Mouse (Mus musculus) gastrocnemius, adult 2 months (tissue): ENCODE data around the gene Lmx1b. TPM values are rescaled to one million over a fixed set of nuclear protein-coding genes. Genes with fewer than 3 reads are reported as not detected.

ENCODE experiments used
- DNase-seq: peaks from one replicate; pipeline ENCODE4 v3.0.0; 2022
- H3K27ac ChIP-seq: fragments of 200-600 bp; 2 replicates; pipeline ENCODE4 v1.8.1; 2022; ENCODE audit warnings: mild to moderate bottlenecking
- H3K4me3 ChIP-seq: fragments of 200-600 bp; 2 replicates; pipeline ENCODE4 v1.8.1; 2022; ENCODE audit warnings: mild to moderate bottlenecking, moderate library complexity
- CTCF ChIP-seq: fragments of 200-600 bp; IDR thresholded peaks from 2 replicates; pipeline ENCODE4 v1.8.1; 2022; ENCODE audit warnings: antibody characterized with exemption, mild to moderate bottlenecking, moderate library complexity
- intact Hi-C: fragments of 180-260 bp; cut with DNase I; formaldehyde crosslinking; loops from one replicate; pipeline ENCODE4 v1.15.1; 2025
- total RNA-seq, 2 experiments: library from RNA; stranded (reverse); gene quantifications; 2 replicates each; pipeline ENCODE4 v1.2.3; 2021

Gene Lmx1b
- total RNA-seq, 2 experiments from 2014 or later, result 0.18 to 0.25 TPM

DNA sequence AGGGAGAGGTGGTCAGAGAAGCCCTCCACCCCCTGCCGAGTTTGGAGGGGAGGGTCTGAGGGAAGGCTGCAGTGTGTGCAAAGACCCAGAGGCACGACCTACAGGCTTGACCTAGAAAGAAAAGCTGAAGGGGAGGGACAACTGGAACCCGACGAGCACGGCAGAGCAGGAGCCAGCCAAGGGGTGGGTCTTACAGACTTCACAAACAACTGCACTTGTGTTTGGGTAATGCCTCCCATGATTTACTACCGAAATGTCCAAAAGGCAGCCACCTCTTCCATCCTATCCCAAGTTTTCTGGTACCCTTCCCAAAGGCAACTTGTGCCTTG is 58.9 kb downstream of the Lmx1b start:
- no peak for TF ChIP-seq CTCF
- intact Hi-C loops, result no loop called here
- DNase-seq, result no peak
- H3K27ac ChIP-seq, result no peak overlapping the region
- H3K4me3 ChIP-seq, result peak overlapping the region; percentile 9; the same call in 1 of the 2 replicates

DNA sequence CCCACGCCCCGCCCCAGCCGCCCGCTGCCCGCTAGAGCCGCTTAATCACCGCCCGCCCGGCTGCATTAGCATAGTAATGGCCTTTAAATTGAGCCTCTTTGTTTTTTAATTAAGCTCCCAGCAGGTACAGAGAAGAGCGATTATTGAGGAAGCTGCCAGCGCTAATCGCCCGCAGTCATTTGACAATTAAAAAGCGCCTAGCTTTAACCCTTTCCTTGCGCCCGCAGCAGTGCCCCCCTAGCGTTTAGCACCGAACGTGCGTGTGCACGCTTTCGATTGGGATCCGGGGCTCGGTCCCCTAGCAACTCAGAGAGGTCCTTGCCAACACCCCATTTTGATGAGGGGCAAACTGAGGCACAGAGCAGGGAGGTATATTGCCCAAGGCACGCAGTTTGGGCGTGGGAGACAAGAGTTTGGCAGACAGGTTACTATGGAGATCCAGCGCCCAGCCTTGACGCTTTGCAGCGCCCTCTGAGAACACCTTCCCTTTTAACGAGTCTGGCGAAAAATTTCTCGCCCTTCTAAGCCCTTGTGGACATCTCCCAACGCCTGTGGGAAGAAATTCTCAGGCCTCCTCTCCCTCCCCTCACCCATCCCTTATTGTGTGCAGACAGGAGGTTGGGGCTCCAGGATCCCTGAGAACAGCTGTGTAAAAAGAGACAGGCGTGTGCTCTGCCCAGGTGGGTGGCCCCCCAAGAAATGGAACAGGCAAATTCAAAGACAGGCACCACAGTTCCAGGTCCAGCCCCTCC is 59.4 kb downstream of the Lmx1b start:
- intact Hi-C loops, result no loop called here
- no peak overlapping the region for H3K27ac ChIP-seq
- TF ChIP-seq CTCF, result no peak
- no peak for DNase-seq
- peak overlapping the region; percentile 57 for H3K4me3 ChIP-seq

DNA sequence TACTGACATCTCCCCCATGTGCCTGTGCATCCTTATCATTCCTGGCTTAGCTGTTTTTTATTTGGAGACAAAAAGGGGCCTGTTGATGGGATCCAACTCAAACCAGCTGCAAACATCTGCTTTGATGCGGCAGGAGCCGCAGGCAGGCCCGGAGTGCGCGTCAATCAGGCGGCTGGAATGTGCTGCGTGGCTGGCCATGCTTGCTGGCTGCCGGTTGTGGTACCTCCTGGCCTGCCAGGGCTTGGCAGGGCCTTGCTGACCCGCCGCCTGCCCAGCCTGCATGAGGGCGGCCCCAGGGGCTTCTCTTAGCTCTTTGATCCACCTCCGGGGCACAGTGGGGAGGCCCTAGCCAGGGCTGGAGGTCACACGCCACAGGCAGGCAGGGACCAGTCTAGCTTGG is 64.9 kb downstream of the Lmx1b start:
- TF ChIP-seq CTCF, result no peak
- intact Hi-C loops, result no loop called here
- H3K27ac ChIP-seq, result no peak overlapping the region
- no peak for DNase-seq
- no peak overlapping the region for H3K4me3 ChIP-seq

GRCm38 (mm10) chr2:33573075-33573474 is 67.2 kb downstream of the Lmx1b start:
- no peak for TF ChIP-seq CTCF
- Histone ChIP-seq H3K27ac (no peak overlapping the region), H3K4me3 (no peak overlapping the region)
- intact Hi-C loops, result no loop called here
- DNase-seq, result no peak

DNA sequence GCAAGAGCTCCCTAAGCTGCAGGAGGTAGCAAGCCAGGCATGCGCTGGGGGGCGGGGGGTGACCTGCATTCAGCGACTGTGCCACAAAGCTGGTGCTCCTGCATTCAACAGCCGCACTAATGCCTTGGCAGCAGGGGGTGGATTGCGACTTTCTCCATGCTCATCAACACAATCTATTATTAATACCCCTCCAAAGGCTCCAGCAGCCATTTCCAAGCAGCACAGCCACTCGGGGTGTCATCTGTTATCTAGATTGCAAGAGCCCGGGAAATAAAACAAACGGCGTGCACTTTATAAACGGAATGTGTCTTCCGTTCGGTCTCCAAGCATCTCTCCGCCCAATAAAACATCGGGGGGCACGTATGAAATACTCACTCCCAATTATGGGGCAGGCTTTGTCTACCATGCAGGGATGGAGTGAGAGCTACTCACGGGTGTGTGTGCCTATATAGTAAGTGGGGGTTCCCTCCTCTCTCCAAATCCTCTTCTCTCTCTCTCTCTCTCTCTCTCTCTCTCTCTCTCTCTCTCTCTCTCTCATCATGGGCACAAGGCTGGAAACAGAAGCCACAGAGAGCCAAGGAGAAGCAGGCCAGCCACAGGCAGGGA is 69.0 kb downstream of the Lmx1b start:
- Histone ChIP-seq H3K27ac (no peak overlapping the region), H3K4me3 (no peak overlapping the region)
- no peak for DNase-seq
- intact Hi-C loops, result no loop called here
- no peak for TF ChIP-seq CTCF

GRCm38 (mm10) chr2:33569698-33570097 is 70.6 kb downstream of the Lmx1b start:
- TF ChIP-seq CTCF, result no peak
- H3K4me3 ChIP-seq, result no peak overlapping the region
- DNase-seq, result no peak
- H3K27ac ChIP-seq, result no peak overlapping the region
- intact Hi-C loops, result loop anchor here (2.0 kb wide), 1 partner anchor 73 kb away; no protein-coding TSS in a partner anchor

GRCm38 (mm10) chr2:33569240-33569639 is 71.1 kb downstream of the Lmx1b start:
- H3K4me3 ChIP-seq, result no peak overlapping the region
- intact Hi-C loops, result loop anchor here (2.0 kb wide), 1 partner anchor 74 kb away; no protein-coding TSS in a partner anchor
- DNase-seq, result peak; percentile 55

DNA sequence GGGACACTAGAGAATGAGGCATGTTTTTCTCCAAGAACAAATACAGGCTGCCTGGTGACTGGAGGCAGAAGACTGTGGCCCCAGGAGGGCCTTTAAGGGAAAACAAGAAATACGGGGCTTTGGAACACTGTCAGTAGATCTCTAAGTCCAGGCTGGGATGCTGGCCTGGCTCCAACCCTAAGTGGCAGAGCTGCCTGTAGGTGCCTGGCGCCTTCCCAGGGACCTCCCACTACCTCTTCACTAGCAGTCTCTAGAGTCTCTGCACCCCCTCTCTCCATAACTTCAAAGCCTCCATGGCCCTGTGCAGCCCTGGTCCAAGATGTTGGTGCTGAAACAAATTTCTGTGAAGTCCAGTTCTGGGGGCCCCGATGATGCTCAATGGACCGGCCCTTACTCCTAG is 74.4 kb downstream of the Lmx1b start:
- no peak overlapping the region for H3K4me3 ChIP-seq
- DNase-seq, result no peak
- intact Hi-C loops, result no loop called here
- H3K27ac ChIP-seq, result no peak overlapping the region
- no peak for TF ChIP-seq CTCF

More at GRCm38 (mm10) chr2:33569240-33569639, 71.1 kb downstream of the Lmx1b start:
- H3K27ac ChIP-seq, result no peak overlapping the region
- peak; percentile 72 for TF ChIP-seq CTCF

DNA sequence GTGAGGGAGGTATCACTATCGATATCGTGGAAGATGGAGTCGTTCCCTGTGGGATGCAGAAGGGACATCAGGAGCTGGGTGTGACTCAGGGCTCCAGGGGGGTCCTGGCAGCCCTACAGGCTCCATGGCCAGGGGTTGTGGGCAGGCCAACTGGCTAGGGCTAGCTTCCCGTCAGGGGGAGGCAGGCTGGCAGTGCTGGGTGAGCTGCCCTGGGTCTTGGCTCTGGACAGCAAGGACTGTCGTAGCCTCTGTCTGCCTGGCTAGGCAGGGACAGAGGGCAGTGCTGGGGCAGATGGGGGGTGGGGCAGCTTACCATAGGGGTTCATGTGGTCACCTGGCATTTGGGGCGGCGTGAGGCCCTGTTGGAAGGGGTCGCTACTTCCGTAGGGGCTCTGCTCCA is 75.6 kb downstream of the Lmx1b start:
- intact Hi-C loops, result no loop called here
- DNase-seq, result no peak
- Histone ChIP-seq H3K27ac (no peak overlapping the region), H3K4me3 (no peak overlapping the region)
- no peak for TF ChIP-seq CTCF

- TF ChIP-seq CTCF, result peak; percentile 65
- intact Hi-C loops, result no loop called here
- no peak overlapping the region for H3K4me3 ChIP-seq
- peak; percentile 57 for DNase-seq
- no peak overlapping the region for H3K27ac ChIP-seq
Measured at GRCm38 (mm10) chr2:33559752-33560151, 80.6 kb downstream of the Lmx1b start.

DNA sequence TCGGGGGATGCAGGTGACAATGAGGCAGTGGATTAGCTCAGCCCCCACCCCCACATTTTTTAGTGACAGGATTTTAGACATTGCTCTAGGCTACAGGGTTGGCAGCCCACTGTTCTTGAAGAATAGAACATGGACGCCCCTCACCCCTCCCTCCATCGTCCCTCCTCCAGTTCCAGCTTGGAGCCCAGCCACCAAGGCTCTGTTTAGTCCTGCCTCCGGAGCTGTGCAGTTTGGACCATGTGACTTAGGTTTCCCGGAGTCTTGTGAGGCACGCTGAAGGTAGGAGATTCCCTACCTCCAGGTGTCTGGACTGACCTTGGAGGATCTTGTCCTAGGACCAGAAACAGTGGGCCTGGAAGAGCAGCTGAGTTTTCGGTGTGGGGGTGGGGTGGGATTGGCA is 81.0 kb downstream of the Lmx1b start:
- intact Hi-C loops, result no loop called here
- no peak for DNase-seq
- Histone ChIP-seq H3K27ac (no peak overlapping the region), H3K4me3 (no peak overlapping the region)
- TF ChIP-seq CTCF, result no peak

DNA sequence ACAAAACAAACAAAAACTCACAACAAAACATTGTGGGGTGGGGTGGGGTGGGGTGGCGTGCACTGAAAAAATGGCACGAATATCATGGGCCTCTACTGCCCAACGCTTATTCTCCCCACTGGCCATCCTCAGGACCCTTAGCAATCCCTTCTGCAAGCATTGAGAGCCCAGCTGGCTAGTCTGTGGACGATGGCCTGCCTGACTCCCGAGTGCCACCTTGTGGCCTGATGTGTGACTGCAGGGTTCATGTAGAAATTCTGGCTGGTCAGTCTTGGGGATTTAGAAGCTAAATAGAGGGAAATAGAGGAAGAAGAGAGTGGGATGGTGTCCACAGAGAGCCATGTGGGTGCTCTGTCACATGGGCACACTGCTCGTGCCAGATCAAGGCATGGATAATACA is 82.1 kb downstream of the Lmx1b start:
- peak; percentile 99 for TF ChIP-seq CTCF
- intact Hi-C loops, result loop anchor here (1.0 kb wide), 1 partner anchor 71 kb away; no protein-coding TSS in a partner anchor
- peak; percentile 77 for DNase-seq
- Histone ChIP-seq H3K4me3 (no peak overlapping the region), H3K27ac (no peak overlapping the region)

DNA sequence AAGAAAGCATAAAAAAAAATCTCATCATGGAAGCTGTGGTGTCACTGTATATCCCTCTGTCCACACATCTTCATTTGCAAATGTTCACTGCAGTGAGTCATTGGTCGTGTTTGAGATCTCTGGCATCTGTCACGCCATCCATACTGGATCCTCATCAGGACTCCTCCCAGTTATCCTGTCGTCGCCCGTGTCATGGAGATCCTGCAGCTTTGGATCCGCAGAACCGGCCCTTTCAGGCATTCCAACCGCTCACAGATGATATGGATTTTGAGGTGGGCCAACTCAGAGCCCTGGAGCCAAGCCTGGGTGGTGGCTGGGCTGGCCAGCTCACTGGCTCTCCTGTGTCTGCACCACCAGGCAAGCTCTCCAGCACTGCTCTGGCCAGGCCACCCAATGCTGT is 84.7 kb downstream of the Lmx1b start:
- TF ChIP-seq CTCF, result no peak
- Histone ChIP-seq H3K27ac (no peak overlapping the region), H3K4me3 (no peak overlapping the region)
- no peak for DNase-seq
- intact Hi-C loops, result no loop called here

GRCm38 (mm10) chr2:33552672-33553071 is 87.6 kb downstream of the Lmx1b start:
- TF ChIP-seq CTCF, result peak; percentile 27
- no peak overlapping the region for H3K27ac ChIP-seq
- DNase-seq, result no peak
- intact Hi-C loops, result no loop called here
- H3K4me3 ChIP-seq, result no peak overlapping the region
